Mouse (Mus musculus) limb, embryonic 10.5 days (tissue): ENCODE measurements at regions not wholly inside any gene's neighbourhood (a gene's known extent, or its start where the extent isn't known, plus 50 kb on each side); places are given as distances from the start of the nearest gene placed in this dataset.

Source experiments
- DNase-seq: peaks from one replicate; pipeline ENCODE4 v3.0.0-alpha.2; 2017; ENCODE audit warnings: low spot score
- H3K27ac ChIP-seq: fragments of 300-500 bp; sonication (generic); 2 replicates; pipeline ENCODE4 v1.5.1; 2016; ENCODE audit warnings: mild to moderate bottlenecking
- H3K27me3 ChIP-seq: fragments of 300-500 bp; sonication (generic); 2 replicates; pipeline ENCODE4 v1.6.1; 2016; ENCODE audit warnings: low read depth, mild to moderate bottlenecking; ENCODE audit not compliant: poor library complexity, severe bottlenecking
- H3K36me3 ChIP-seq: fragments of 300-500 bp; sonication (generic); 2 replicates; pipeline ENCODE4 v1.6.1; 2016; ENCODE audit warnings: mild to moderate bottlenecking, moderate library complexity
- H3K4me1 ChIP-seq: fragments of 300-500 bp; sonication (generic); 2 replicates; pipeline ENCODE4 v1.6.1; 2016
- H3K4me3 ChIP-seq: fragments of 300-500 bp; sonication (generic); 2 replicates; pipeline ENCODE4 v1.5.1; 2016; ENCODE audit warnings: mild to moderate bottlenecking, moderate library complexity
- H3K9me3 ChIP-seq: fragments of 300-500 bp; sonication (generic); replicated peaks from 2 replicates; pipeline ENCODE4 v1.6.1; 2016; ENCODE audit warnings: mild to moderate bottlenecking
- WGBS: fragments of 180-500 bp; shearing (Covaris S2); methylation state at CpG from one replicate; pipeline ENCODE4 v1.1.7; 2016; 5-methylcytosine and 5-hydroxymethylcytosine counted together

DNA sequence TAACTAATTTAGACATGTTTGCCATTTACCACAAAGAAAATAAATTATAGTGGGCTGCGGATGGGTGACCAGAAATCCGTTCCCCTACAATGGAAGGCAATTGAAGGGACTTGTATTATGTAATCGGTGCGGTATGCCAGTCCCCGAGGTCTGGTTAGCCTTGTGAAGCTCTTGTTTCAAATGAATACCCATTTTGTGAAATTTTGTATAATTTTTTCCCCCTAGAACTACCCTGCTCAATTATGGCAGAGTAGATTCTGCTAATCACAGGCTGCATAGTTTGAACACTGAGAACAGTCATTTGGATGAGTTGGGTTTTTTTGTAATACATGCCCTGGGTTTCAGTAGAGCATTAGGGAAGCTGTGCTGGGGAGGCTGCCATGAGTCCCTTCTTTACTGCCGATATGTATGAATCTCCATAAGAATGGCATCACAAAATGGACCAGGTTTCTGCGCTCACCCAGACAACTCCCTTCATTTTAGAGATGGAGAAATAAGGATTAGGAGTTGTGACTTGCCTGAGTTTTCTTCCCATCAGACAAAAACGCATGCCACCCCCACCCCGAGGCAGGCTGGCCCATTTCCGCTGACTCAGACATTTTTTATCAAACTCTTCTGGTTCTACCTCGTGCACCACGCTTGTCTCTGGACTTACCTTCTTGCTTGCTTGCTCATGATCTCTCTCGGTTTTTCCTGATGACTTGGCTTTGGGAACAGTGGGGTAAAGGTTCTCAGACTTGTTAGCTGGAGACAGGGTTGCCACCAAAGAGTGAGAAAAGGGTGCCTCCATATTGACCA, 155.7 kb downstream of the Cd24a start:
- 91% methylated on average over 13 of the region's 13 CpGs for WGBS
- no peaks in the 10 kb centered on the region for H3K27me3 ChIP-seq
- H3K4me3 ChIP-seq: no peak overlapping the region
- H3K4me1 ChIP-seq: peaks cover 6% of the 10 kb centered on the region
- no peaks in the 10 kb centered on the region for H3K36me3 ChIP-seq
- H3K9me3 ChIP-seq: no peaks in the 10 kb centered on the region
- no peak overlapping the region for H3K27ac ChIP-seq
- DNase-seq: no peak

DNA sequence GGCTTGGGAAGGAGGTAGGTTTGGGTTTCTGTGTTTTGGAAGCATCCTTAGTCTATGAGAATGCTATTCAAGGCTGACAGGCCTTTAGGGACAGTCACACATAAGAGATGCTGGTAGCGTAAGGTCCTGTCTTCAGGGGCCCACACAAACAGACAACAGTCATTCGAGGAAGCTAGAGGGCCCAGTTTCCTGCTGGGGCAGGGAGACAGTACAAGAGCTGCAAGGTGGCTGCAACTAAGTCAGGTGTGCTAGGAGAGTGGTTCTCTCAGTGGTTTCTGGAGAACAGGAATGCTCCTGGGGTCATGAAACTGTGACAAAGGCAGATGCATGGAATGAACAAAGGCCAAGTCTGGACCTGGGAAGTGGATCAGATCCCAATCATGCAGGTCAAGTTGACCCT, 161.1 kb downstream of the Cd24a start:
- Histone ChIP-seq H3K36me3 (no peaks in the 10 kb centered on the region), H3K9me3 (no peaks in the 10 kb centered on the region), H3K4me1 (peaks cover 43% of the 10 kb centered on the region), H3K27ac (peak overlapping the region; percentile 88), H3K27me3 (no peaks in the 10 kb centered on the region), H3K4me3 (no peak overlapping the region)
- WGBS: 91% methylated on average over 2 of the region's 2 CpGs
- DNase-seq: no peak

DNA sequence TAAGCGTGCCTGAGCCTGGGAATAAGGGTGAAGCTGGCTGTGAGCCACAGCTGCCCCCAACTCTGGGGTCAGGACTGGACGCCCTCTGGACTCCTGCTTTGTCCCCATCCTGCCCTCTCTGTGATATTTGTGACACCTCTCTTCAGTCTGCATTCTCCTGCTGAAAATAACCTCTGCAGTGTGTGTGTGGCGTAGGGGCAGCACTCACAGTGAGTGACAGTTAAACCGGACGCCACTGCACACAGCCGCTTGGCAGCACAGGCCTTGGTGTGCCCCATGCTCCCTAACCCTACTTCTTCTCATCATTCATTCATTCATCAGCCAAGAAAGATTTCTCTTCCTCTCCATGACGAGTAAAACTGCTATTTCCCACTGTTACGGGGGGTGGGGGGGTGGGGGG, 161.6 kb downstream of the Cd24a start:
- WGBS: 48% methylated on average over 8 of the region's 8 CpGs
- Histone ChIP-seq H3K27ac (peak overlapping the region; percentile 88), H3K9me3 (no peaks in the 10 kb centered on the region), H3K36me3 (no peaks in the 10 kb centered on the region), H3K4me3 (no peak overlapping the region), H3K27me3 (no peaks in the 10 kb centered on the region), H3K4me1 (peaks cover 43% of the 10 kb centered on the region)
- DNase-seq: no peak

DNA sequence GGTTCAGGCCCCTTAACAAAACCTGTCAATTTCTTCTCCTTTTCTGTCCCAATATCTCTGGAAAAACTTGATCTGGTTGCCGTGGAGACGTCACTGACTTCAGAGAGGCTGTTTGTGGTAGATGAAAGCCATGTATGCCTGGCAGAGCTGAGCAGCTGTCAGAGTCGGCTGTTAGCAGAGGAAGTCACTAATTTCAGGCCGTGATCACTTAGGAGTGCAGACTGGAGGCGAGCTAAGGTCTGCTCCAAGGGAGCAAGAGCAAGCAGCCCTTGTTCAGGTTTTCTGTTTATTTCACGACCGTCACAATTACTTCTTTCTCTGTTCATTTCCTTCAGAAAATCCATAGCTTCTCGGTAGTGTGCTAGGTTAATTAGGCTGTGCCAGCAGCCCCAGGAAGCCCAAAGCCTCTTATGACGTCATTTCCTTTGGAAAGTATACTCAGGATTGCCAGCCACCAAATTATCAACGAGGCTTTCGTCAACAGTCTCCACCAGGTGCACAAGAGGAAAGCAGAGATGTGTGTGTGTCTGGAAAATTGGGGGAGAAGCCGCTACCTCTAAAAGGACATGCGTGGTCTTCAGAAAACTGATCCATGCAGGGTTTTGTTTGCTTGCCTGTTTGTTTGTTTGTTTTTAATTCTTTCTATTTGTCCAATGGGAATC, 161.2 kb downstream of the Qrsl1 start:
- peak; percentile 63 for DNase-seq
- H3K27ac ChIP-seq: peak overlapping the region; percentile 88

DNA sequence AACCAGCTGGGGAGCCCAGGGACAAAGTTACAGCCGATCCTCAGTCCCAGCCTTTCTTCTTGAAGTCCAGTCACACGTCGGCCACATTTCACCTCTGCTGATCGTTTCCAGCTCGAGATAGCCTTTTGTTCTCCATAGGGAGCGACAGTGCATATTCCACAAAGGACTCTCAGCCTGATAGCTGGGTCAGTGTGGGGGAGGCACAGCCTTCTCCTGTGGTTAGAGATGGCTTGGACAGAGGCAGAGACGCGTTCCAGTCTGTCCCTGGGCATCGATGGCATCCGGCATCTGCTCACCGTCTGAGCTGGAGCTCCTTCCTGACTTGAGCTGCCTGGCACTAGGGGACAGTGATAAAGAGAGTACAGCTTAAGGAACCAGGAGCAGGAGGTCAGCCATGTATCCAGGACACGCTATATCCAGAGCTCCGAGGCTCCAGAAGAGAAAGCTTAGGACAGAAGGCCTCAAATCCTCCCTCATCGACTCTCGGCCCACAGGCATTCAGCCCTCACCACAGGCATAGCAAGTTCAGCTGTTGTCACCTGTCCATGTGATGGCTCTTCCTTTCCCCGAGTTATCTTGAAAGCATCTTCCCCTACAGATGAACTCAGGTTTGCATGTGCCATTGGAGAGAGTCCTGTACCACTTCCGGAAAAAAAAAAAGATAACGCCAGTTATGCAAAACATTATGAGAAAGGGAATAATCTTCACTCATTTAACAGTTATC, 160.0 kb downstream of the Qrsl1 start:
- H3K27ac ChIP-seq: peak overlapping the region; percentile 88
- 54% methylated on average over 18 of the region's 18 CpGs for WGBS
- 0 out of 2 replicates have a peak overlapping the region, but pooled peaks have one; percentile 2 for H3K4me3 ChIP-seq
- no peaks in the 10 kb centered on the region for H3K27me3 ChIP-seq
- peaks cover 43% of the 10 kb centered on the region for H3K4me1 ChIP-seq
- DNase-seq: no peak
- no peaks in the 10 kb centered on the region for H3K9me3 ChIP-seq
- no peaks in the 10 kb centered on the region for H3K36me3 ChIP-seq

More for the DNA sequence above, 161.2 kb downstream of the Qrsl1 start:
- Histone ChIP-seq H3K27me3 (no peaks in the 10 kb centered on the region), H3K4me1 (peaks cover 43% of the 10 kb centered on the region), H3K4me3 (peak overlapping the region; percentile 16), H3K36me3 (no peaks in the 10 kb centered on the region), H3K9me3 (no peaks in the 10 kb centered on the region)
- WGBS: 21% methylated on average over 13 of the region's 13 CpGs

DNA sequence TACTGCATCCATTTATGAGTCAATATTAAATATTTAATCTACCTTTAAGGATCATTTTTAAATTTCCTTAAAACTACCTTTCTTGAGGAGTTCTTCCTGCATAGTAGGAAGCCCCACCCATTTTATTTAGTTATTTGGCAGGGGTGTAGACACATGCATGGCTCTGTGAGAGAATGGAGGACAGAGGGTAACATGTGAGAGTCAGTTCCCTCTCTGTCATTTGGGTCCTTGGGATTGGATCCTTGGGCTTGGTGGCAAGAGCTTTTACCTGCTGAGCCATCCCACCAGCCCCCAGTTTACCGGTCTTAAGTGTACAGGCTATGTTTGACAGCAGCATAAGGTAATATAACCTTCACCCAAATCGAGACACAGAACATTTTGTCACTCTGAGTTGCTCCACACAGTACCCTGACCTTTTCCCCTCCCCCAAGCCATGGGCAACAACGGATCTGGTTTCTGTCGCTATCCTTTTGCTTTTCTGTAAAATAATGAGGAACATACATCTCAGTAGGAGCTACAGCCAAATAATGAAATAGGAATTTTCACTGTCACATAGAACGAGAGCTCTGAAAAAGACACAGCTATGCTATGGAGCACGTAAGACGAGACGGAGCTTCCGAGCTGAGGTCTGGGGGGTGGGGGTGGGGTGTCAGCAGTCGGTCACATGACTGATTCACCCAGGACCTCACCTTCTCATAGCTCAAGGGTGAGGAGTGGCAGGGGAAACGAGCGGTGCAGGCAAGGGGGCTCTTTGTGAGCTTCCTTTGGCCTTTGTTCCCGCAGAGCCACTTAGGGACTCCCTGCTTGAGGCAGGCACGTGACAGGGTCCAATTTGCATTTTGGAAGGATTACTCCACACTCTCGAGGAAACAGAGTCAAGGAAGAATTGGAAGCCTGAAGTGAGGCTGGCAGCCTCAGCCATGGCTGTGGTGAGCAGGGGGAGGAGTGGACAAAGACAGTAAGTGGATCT, 159.2 kb downstream of the Qrsl1 start:
- H3K27ac ChIP-seq: peak overlapping the region; percentile 88
- no peaks in the 10 kb centered on the region for H3K27me3 ChIP-seq
- H3K4me1 ChIP-seq: peaks cover 43% of the 10 kb centered on the region
- peak; percentile 66 for DNase-seq
- no peaks in the 10 kb centered on the region for H3K9me3 ChIP-seq
- WGBS: 2% methylated on average over 15 of the region's 15 CpGs
- H3K4me3 ChIP-seq: peak overlapping the region; percentile 43
- H3K36me3 ChIP-seq: no peaks in the 10 kb centered on the region

GRCm38 (mm10) chr10:43743188-43744120, 158.1 kb downstream of the Qrsl1 start:
- Histone ChIP-seq H3K27ac (peak overlapping the region; percentile 88; the same call in 1 of the 2 replicates), H3K4me3 (no peak overlapping the region), H3K36me3 (no peaks in the 10 kb centered on the region), H3K9me3 (no peaks in the 10 kb centered on the region), H3K27me3 (no peaks in the 10 kb centered on the region), H3K4me1 (peaks cover 43% of the 10 kb centered on the region)
- no peak for DNase-seq
- WGBS: 96% methylated on average over 7 of the region's 7 CpGs

- no peaks in the 10 kb centered on the region for H3K9me3 ChIP-seq
- no peak overlapping the region for H3K4me3 ChIP-seq
- H3K27me3 ChIP-seq: no peaks in the 10 kb centered on the region
- WGBS: 86% methylated on average over 8 of the region's 8 CpGs
- H3K36me3 ChIP-seq: no peaks in the 10 kb centered on the region
- H3K27ac ChIP-seq: no peak overlapping the region
- DNase-seq: no peak
- peaks cover 28% of the 10 kb centered on the region for H3K4me1 ChIP-seq
Observed at GRCm38 (mm10) chr10:43745931-43746630, 155.5 kb downstream of the Qrsl1 start.

GRCm38 (mm10) chr10:43746631-43747001, 154.9 kb downstream of the Qrsl1 start:
- no peak overlapping the region for H3K4me3 ChIP-seq
- H3K4me1 ChIP-seq: peaks cover 23% of the 10 kb centered on the region
- 96% methylated on average over 1 of the region's 1 CpGs for WGBS
- no peaks in the 10 kb centered on the region for H3K27me3 ChIP-seq
- H3K27ac ChIP-seq: no peak overlapping the region
- no peaks in the 10 kb centered on the region for H3K36me3 ChIP-seq
- no peaks in the 10 kb centered on the region for H3K9me3 ChIP-seq
- DNase-seq: no peak

GRCm38 (mm10) chr10:43747541-43747940, 154.0 kb downstream of the Qrsl1 start:
- DNase-seq: no peak
- peaks cover 18% of the 10 kb centered on the region for H3K4me1 ChIP-seq
- no peaks in the 10 kb centered on the region for H3K36me3 ChIP-seq
- no peak overlapping the region for H3K4me3 ChIP-seq
- H3K27ac ChIP-seq: no peak overlapping the region
- WGBS: 85% methylated on average over 4 of the region's 4 CpGs
- H3K9me3 ChIP-seq: no peaks in the 10 kb centered on the region
- H3K27me3 ChIP-seq: no peaks in the 10 kb centered on the region

DNA sequence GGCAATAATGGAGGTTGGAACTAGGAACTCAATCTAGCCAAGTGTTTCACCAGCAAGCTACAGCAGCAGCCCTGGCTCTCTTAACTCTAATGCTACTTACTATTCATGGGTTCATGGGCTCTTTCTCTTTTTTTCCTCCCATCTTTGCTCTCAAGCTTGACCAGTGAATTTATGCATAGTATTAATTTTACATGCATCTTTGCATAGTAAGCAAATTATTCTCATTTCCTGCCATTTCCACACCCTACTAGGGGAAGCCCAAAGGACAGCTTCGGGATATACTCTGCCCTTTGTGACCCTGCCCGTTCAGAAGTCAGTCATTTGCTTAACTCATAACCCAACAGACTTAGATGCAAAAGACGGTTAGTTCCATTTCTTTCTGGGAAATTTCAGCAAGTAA, 153.2 kb downstream of the Qrsl1 start:
- Histone ChIP-seq H3K4me1 (peaks cover 13% of the 10 kb centered on the region), H3K27me3 (no peaks in the 10 kb centered on the region), H3K27ac (no peak overlapping the region), H3K4me3 (no peak overlapping the region), H3K36me3 (no peaks in the 10 kb centered on the region), H3K9me3 (no peaks in the 10 kb centered on the region)
- DNase-seq: no peak
- WGBS: 87% methylated on average over 3 of the region's 3 CpGs
